Mouse (Mus musculus) neural tube, embryonic 13.5 days (tissue): ENCODE results near the gene Galp. TPM values are rescaled to one million over a fixed set of nuclear protein-coding genes. Genes with fewer than 3 reads are reported as not detected.
"Not testable (repeated sequence)": the region's sequence is repeated elsewhere in the genome, so short reads cannot be mapped to it uniquely, and the experiment has no call there.

Experiments
- ATAC-seq: fragments of 200-750 bp; cut with Nextera tagmentation; 2 replicates; pipeline ENCODE4 v1.8.0; 2017; ENCODE audit warnings: low read depth, mild to moderate bottlenecking, moderate TSS enrichment, moderate library complexity
- H3K27ac ChIP-seq: fragments of 300-500 bp; sonication (generic); replicated peaks from 2 replicates; pipeline ENCODE4 v1.5.1; 2015; ENCODE audit warnings: moderate library complexity, mild to moderate bottlenecking, inconsistent platforms
- H3K27me3 ChIP-seq: fragments of 300-500 bp; sonication (generic); 2 replicates; pipeline ENCODE4 v1.6.1; 2015; ENCODE audit warnings: mild to moderate bottlenecking, inconsistent platforms
- H3K36me3 ChIP-seq: fragments of 300-500 bp; sonication (generic); 2 replicates; pipeline ENCODE4 v1.6.1; 2015; ENCODE audit warnings: mild to moderate bottlenecking, inconsistent platforms
- H3K4me1 ChIP-seq: fragments of 300-500 bp; sonication (generic); replicated peaks from 2 replicates; pipeline ENCODE4 v1.6.1; 2015; ENCODE audit warnings: inconsistent platforms
- H3K4me2 ChIP-seq: fragments of 300-500 bp; sonication (generic); 2 replicates; pipeline ENCODE4 v1.6.1; 2015; ENCODE audit warnings: inconsistent platforms, mild to moderate bottlenecking, moderate library complexity
- H3K4me3 ChIP-seq: fragments of 300-500 bp; sonication (generic); 2 replicates; pipeline ENCODE4 v1.5.1; 2015; ENCODE audit warnings: mild to moderate bottlenecking, inconsistent platforms
- H3K9ac ChIP-seq: fragments of 300-500 bp; sonication (generic); 2 replicates; pipeline ENCODE4 v1.6.1; 2015; ENCODE audit warnings: moderate library complexity, mild to moderate bottlenecking, inconsistent platforms
- H3K9me3 ChIP-seq: fragments of 300-500 bp; sonication (generic); 2 replicates; pipeline ENCODE4 v1.6.1; 2016; ENCODE audit warnings: inconsistent platforms
- WGBS: fragments of 180-500 bp; shearing (Covaris S2); methylation state at CpG from one replicate; pipeline ENCODE4 v1.1.7; 2015; 5-methylcytosine and 5-hydroxymethylcytosine counted together
- polyA plus RNA-seq: library from polyadenylated mRNA; unstranded; fragments of >200 nt; fragmentation: Nextera tagmentation; extraction: Ambion mirVana; gene quantifications from 2 replicates; pipeline ENCODE4 v1.2.1, GENCODE M21; 2015

Galp gene
- polyA plus RNA-seq, 1 experiment from 2014 or later, result not detected

GRCm38 (mm10) chr7:6183802-6184201 is 13.1 kb upstream of the Galp start:
- Histone ChIP-seq H3K27me3 (no peaks in the 10 kb centered on the region), H3K36me3 (peaks cover 77% of the 10 kb centered on the region), H3K27ac (no peak overlapping the region), H3K4me3 (no peak overlapping the region), H3K4me1 (no peaks in the 10 kb centered on the region), H3K9me3 (no peaks in the 10 kb centered on the region), H3K9ac (no peak overlapping the region), H3K4me2 (no peak overlapping the region)
- WGBS, result 95% methylated on average over 19 of the region's 19 CpGs
- no peak for ATAC-seq

GRCm38 (mm10) chr7:6184521-6184920 is 12.4 kb upstream of the Galp start:
- H3K9me3 ChIP-seq, result no peaks in the 10 kb centered on the region
- no peak overlapping the region for H3K9ac ChIP-seq
- H3K36me3 ChIP-seq, result peaks cover 79% of the 10 kb centered on the region
- no peak for ATAC-seq
- 89% methylated on average over 8 of the region's 8 CpGs for WGBS
- no peak overlapping the region for H3K4me2 ChIP-seq
- H3K4me1 ChIP-seq, result no peaks in the 10 kb centered on the region
- H3K4me3 ChIP-seq, result no peak overlapping the region
- H3K27ac ChIP-seq, result no peak overlapping the region
- H3K27me3 ChIP-seq, result no peaks in the 10 kb centered on the region

GRCm38 (mm10) chr7:6185391-6185790 is 11.5 kb upstream of the Galp start:
- Histone ChIP-seq H3K4me1 (no peaks in the 10 kb centered on the region), H3K36me3 (peaks cover 82% of the 10 kb centered on the region), H3K9ac (no peak overlapping the region), H3K27ac (no peak overlapping the region), H3K27me3 (no peaks in the 10 kb centered on the region), H3K4me3 (no peak overlapping the region), H3K4me2 (no peak overlapping the region), H3K9me3 (no peaks in the 10 kb centered on the region)
- no peak for ATAC-seq
- WGBS, result 97% methylated on average over 1 of the region's 1 CpGs

- no peaks in the 10 kb centered on the region for H3K27me3 ChIP-seq
- 90% methylated on average over 2 of the region's 2 CpGs for WGBS
- no peaks in the 10 kb centered on the region for H3K9me3 ChIP-seq
- H3K4me2 ChIP-seq, result no peak overlapping the region
- no peak overlapping the region for H3K4me3 ChIP-seq
- H3K36me3 ChIP-seq, result peaks cover 79% of the 10 kb centered on the region
- ATAC-seq, result no peak
- H3K27ac ChIP-seq, result no peak overlapping the region
- no peaks in the 10 kb centered on the region for H3K4me1 ChIP-seq
- no peak overlapping the region for H3K9ac ChIP-seq
Observed at GRCm38 (mm10) chr7:6186176-6186575, 10.7 kb upstream of the Galp start.

- no peaks in the 10 kb centered on the region for H3K9me3 ChIP-seq
- no peak overlapping the region for H3K9ac ChIP-seq
- H3K27me3 ChIP-seq, result no peaks in the 10 kb centered on the region
- no peak overlapping the region for H3K27ac ChIP-seq
- H3K4me3 ChIP-seq, result no peak overlapping the region
- ATAC-seq, result no peak
- H3K4me1 ChIP-seq, result no peaks in the 10 kb centered on the region
- no peak overlapping the region for H3K4me2 ChIP-seq
- peaks cover 78% of the 10 kb centered on the region for H3K36me3 ChIP-seq
- 86% methylated on average over 2 of the region's 2 CpGs for WGBS
Observed at GRCm38 (mm10) chr7:6186756-6187155, 10.1 kb upstream of the Galp start.

GRCm38 (mm10) chr7:6189542-6189941 is 7.3 kb upstream of the Galp start:
- no peak overlapping the region for H3K27ac ChIP-seq
- no peak overlapping the region for H3K4me3 ChIP-seq
- H3K4me2 ChIP-seq, result no peak overlapping the region
- WGBS, result 29% methylated on average over 45 of the region's 45 CpGs
- H3K36me3 ChIP-seq, result peaks cover 59% of the 10 kb centered on the region
- no peaks in the 10 kb centered on the region for H3K27me3 ChIP-seq
- H3K9me3 ChIP-seq, result no peaks in the 10 kb centered on the region
- no peaks in the 10 kb centered on the region for H3K4me1 ChIP-seq
- H3K9ac ChIP-seq, result no peak overlapping the region
- no peak for ATAC-seq

GRCm38 (mm10) chr7:6191376-6191775 is 5.5 kb upstream of the Galp start:
- H3K4me1 ChIP-seq, result no peaks in the 10 kb centered on the region
- H3K9me3 ChIP-seq, result no peaks in the 10 kb centered on the region
- peaks cover 42% of the 10 kb centered on the region for H3K36me3 ChIP-seq
- no peak overlapping the region for H3K4me2 ChIP-seq
- H3K27me3 ChIP-seq, result no peaks in the 10 kb centered on the region
- no peak overlapping the region for H3K9ac ChIP-seq
- WGBS, result 36% methylated on average over 3 of the region's 3 CpGs
- H3K4me3 ChIP-seq, result no peak overlapping the region
- no peak for ATAC-seq
- H3K27ac ChIP-seq, result no peak overlapping the region

GRCm38 (mm10) chr7:6194129-6194528 is 2.8 kb upstream of the Galp start:
- ATAC-seq, result peak; percentile 74
- 21% methylated on average over 5 of the region's 5 CpGs for WGBS
- no peaks in the 10 kb centered on the region for H3K9me3 ChIP-seq
- H3K4me3 ChIP-seq, result no peak overlapping the region
- H3K9ac ChIP-seq, result no peak overlapping the region
- peaks cover 15% of the 10 kb centered on the region for H3K36me3 ChIP-seq
- no peak overlapping the region for H3K27ac ChIP-seq
- H3K27me3 ChIP-seq, result no peaks in the 10 kb centered on the region
- no peak overlapping the region for H3K4me2 ChIP-seq
- H3K4me1 ChIP-seq, result no peaks in the 10 kb centered on the region

- Histone ChIP-seq H3K4me2 (no peak overlapping the region), H3K27ac (no peak overlapping the region), H3K4me1 (no peaks in the 10 kb centered on the region), H3K9ac (no peak overlapping the region), H3K9me3 (peaks cover 7% of the 10 kb centered on the region; the same call in 1 of the 2 replicates), H3K4me3 (no peak overlapping the region), H3K27me3 (no peaks in the 10 kb centered on the region), H3K36me3 (no peaks in the 10 kb centered on the region)
- no peak for ATAC-seq
- 49% methylated on average over 2 of the region's 2 CpGs for WGBS
Observed at GRCm38 (mm10) chr7:6195777-6196176, 1.1 kb upstream of the Galp start.

GRCm38 (mm10) chr7:6204200-6204599 is 7.3 kb downstream of the Galp start:
- Histone ChIP-seq H3K9ac (no peak overlapping the region), H3K27ac (no peak overlapping the region), H3K9me3 (peaks cover 7% of the 10 kb centered on the region; the same call in 1 of the 2 replicates), H3K4me3 (no peak overlapping the region), H3K36me3 (no peaks in the 10 kb centered on the region), H3K27me3 (no peaks in the 10 kb centered on the region), H3K4me2 (no peak overlapping the region), H3K4me1 (no peaks in the 10 kb centered on the region)
- no peak for ATAC-seq
- WGBS, result 81% methylated on average over 3 of the region's 3 CpGs

GRCm38 (mm10) chr7:6213144-6213543 is 16.3 kb downstream of the Galp start:
- Histone ChIP-seq H3K27me3 (no peaks in the 10 kb centered on the region), H3K4me2 (no peak overlapping the region), H3K4me1 (no peaks in the 10 kb centered on the region), H3K27ac (no peak overlapping the region), H3K9ac (no peak overlapping the region), H3K36me3 (no peaks in the 10 kb centered on the region), H3K4me3 (no peak overlapping the region), H3K9me3 (peaks cover 5% of the 10 kb centered on the region)
- WGBS, result 46% methylated on average over 5 of the region's 5 CpGs
- ATAC-seq, result no peak

GRCm38 (mm10) chr7:6214691-6215090 is 17.8 kb downstream of the Galp start:
- not testable (repeated sequence) for H3K9ac ChIP-seq, H3K4me1 ChIP-seq, H3K36me3 ChIP-seq, H3K4me2 ChIP-seq, ATAC-seq, H3K27ac ChIP-seq, H3K27me3 ChIP-seq, H3K4me3 ChIP-seq, H3K9me3 ChIP-seq
- 69% methylated on average over 4 of the region's 4 CpGs for WGBS

GRCm38 (mm10) chr7:6220147-6220546 is 23.3 kb downstream of the Galp start:
- 60% methylated on average over 3 of the region's 3 CpGs for WGBS
- no peak for ATAC-seq
- Histone ChIP-seq H3K27ac (no peak overlapping the region), H3K4me3 (no peak overlapping the region), H3K9me3 (no peaks in the 10 kb centered on the region), H3K4me2 (no peak overlapping the region), H3K9ac (no peak overlapping the region), H3K4me1 (no peaks in the 10 kb centered on the region), H3K36me3 (no peaks in the 10 kb centered on the region), H3K27me3 (no peaks in the 10 kb centered on the region)
